Comparison of ENCODE assay signal across 5 mouse cellular contexts in the genomic region with DNA sequence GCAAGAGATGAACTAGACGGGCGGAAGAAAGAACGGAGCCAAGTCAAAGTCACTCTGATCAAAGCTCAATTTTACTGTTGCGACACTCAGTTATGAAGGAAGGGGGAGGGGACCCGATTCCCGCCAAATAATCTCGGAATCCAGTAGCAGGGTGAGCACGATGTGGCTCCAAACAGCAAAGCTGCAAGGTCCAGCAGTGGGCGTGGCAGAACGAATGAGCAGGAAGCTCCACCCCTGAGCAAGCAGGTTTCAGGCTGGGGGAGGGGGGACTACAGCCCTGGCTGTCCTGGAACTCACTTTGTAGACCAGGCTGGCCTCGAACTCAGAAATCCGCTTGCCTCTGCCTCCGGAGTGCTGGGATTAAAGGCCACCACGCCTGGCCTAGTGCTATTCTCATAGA. TPM values are rescaled to one million over a fixed set of nuclear protein-coding genes. Genes with fewer than 3 reads are reported as not detected.
DNase-seq lines count a peak whose midpoint lies in the region; ATAC-seq and TF ChIP-seq lines count a peak whose summit lies in the region.
"Not testable (repeated sequence)": the region's sequence is repeated elsewhere in the genome, so short reads cannot be mapped to it uniquely, and the experiment has no call there.

No protein-coding gene starts in this region.

- TF ChIP-seq POLR2A in kidney, adult 2 months (IDR thresholded peaks at IDR 0.05; ENCODE audit: low read depth, low read length), result not testable (repeated sequence)

- not testable (repeated sequence) for H3K27ac ChIP-seq in kidney, adult 2 months (ENCODE audit: insufficient read depth, low read depth, low read length); liver, embryonic 12.5 days

- not testable (repeated sequence) for H3K4me3 ChIP-seq in kidney, adult 2 months (ENCODE audit: insufficient read depth, low read depth, low read length); liver, embryonic 12.5 days

- H3K27me3 ChIP-seq in kidney, adult 2 months (replicated peaks; ENCODE audit: control insufficient read depth, insufficient read depth, low read length); liver, embryonic 12.5 days (replicated peaks): not testable (repeated sequence)

- H3K9ac ChIP-seq in liver, embryonic 12.5 days, result not testable (repeated sequence)

- not testable (repeated sequence) for H3K4me1 ChIP-seq in kidney, adult 2 months (ENCODE audit: control insufficient read depth, insufficient read depth, low read length); liver, embryonic 12.5 days

- not testable (repeated sequence) for H3K9me3 ChIP-seq in liver, embryonic 12.5 days (replicated peaks)

- not testable (repeated sequence) for ATAC-seq in liver, embryonic 12.5 days

- peak overlapping the region; percentile 27; the same call in 1 of the 2 replicates for H3K4me2 ChIP-seq in liver, embryonic 12.5 days

- not testable (repeated sequence) for H3K36me3 ChIP-seq in kidney, adult 2 months (ENCODE audit: control insufficient read depth, insufficient read depth, low read length); liver, embryonic 12.5 days

- TF ChIP-seq CTCF in kidney, adult 2 months (conservative IDR thresholded peaks at IDR 0.05; ENCODE audit: insufficient read depth, insufficient read length, low read depth, low read length), result not testable (repeated sequence)

- DNase-seq in R1 (ENCODE audit: low read depth, low spot score), result peak; percentile 41
- peak; percentile 81 for DNase-seq in heart, adult 11 months
- peak; percentile 18 for DNase-seq in kidney, adult 2 months
- peak; percentile 41 for DNase-seq in liver

- 53% methylated on average over 14 of the region's 14 CpGs for WGBS in kidney, adult 2 months
- 36% methylated on average over 14 of the region's 14 CpGs for WGBS in liver, embryonic 12.5 days (ENCODE audit: insufficient replicate concordance)

RNA-seq across cellular contexts. Expression of a gene that starts 6.7 kb away (rescaled TPM):
- 17.4 and 18.6 TPM in 2 replicates for polyA plus RNA-seq in kidney, adult 2 months (2012; rRNA removed)
- polyA plus RNA-seq in liver, embryonic 12.5 days (2016; fragmentation: Nextera tagmentation; extraction: Ambion mirVana), result 13.6 and 14.2 TPM in 2 replicates

Comparison
In these comparisons a context has a peak if more than half of its experiments do, and no peak if none do; other contexts are left out.
1. DNase-seq: peak in every context shown above with its lines; median percentile 81 in heart, adult 11 months; 41 in R1; 41 in liver; 18 in kidney, adult 2 months.